Mouse (Mus musculus) leukemia stem cell, adult 10-12 weeks (primary cell): ENCODE measurements around the gene Fzd9. TPM values are rescaled to one million over a fixed set of nuclear protein-coding genes. Genes with fewer than 3 reads are reported as not detected.

Experiments
- polyA plus RNA-seq: library from polyadenylated mRNA; stranded (reverse); fragments of >175 nt; gene quantifications from 2 replicates; pipeline ENCODE4 v1.2.3, GENCODE M21; 2012; ENCODE audit warnings: low replicate concordance

The Fzd9 gene
- polyA plus RNA-seq: 0.80 and 0.90 TPM in 2 replicates

GRCm38 (mm10) chr5:135251079-135251454 lies at the start of gene Fzd9:
Gene Fzd9, minus strand, starts transcription at chr5:135251230.

Other genes starting within 250 kb of the Fzd9 start
- gene Abhd11, start 242.1 kb downstream of the Fzd9 start, polyA plus RNA-seq: 30.3 and 35.7 TPM in 2 replicates
- 3.5 and 3.6 TPM in 2 replicates for gene Stx1a, start 227.7 kb downstream of the Fzd9 start, polyA plus RNA-seq
- gene Dnajc30, start 187.0 kb downstream of the Fzd9 start, polyA plus RNA-seq: 73.8 and 75.3 TPM in 2 replicates
- gene Bud23, start 186.3 kb downstream of the Fzd9 start, polyA plus RNA-seq: 93.6 and 122 TPM in 2 replicates
- 0.50 and 1.6 TPM in 2 replicates for gene Vps37d, start 173.0 kb downstream of the Fzd9 start, polyA plus RNA-seq
- 0.07 and 0.64 TPM in 2 replicates for gene Mlxipl, start 161.3 kb downstream of the Fzd9 start, polyA plus RNA-seq
- gene Tbl2, start 101.6 kb downstream of the Fzd9 start, polyA plus RNA-seq: 12.2 and 19.5 TPM in 2 replicates
- gene Bcl7b, start 82.9 kb downstream of the Fzd9 start, polyA plus RNA-seq: 39.1 and 41.5 TPM in 2 replicates
- 64.8 and 68.5 TPM in 2 replicates for gene Baz1b, start 64.0 kb downstream of the Fzd9 start, polyA plus RNA-seq
- not detected in 2 replicates for gene Fkbp6, start 98.8 kb upstream of the Fzd9 start, polyA plus RNA-seq
- not detected in 2 replicates for gene Trim50, start 102.1 kb upstream of the Fzd9 start, polyA plus RNA-seq
- 12.6 and 25.2 TPM in 2 replicates for gene Nsun5, start 118.7 kb upstream of the Fzd9 start, polyA plus RNA-seq
- gene Pom121, start 143.3 kb upstream of the Fzd9 start, polyA plus RNA-seq: 136 and 253 TPM in 2 replicates